Mouse (Mus musculus) erythroblast, embryonic 14.5 days (primary cell): ENCODE results near the gene Rbm4b.

Experiments
- GATA1 ChIP-seq: IDR thresholded peaks from 2 replicates; pipeline ENCODE4 v1.6.1; 2012; ENCODE audit warnings: low read length, inconsistent platforms, mixed read lengths
- TAL1 ChIP-seq: IDR thresholded peaks from 3 replicates; pipeline ENCODE4 v1.6.1; 2012; ENCODE audit warnings: low read length, inconsistent platforms, mixed read lengths

- TF ChIP-seq TAL1 = no peak
- TF ChIP-seq GATA1 = no peak
Measured at GRCm38 (mm10) chr19:4795929-4796328, 39.6 kb downstream of the Rbm4b start.
